Mouse (Mus musculus) midbrain, embryonic 16.5 days (tissue): ENCODE results near the gene Fmo1. TPM values are rescaled to one million over a fixed set of nuclear protein-coding genes. Genes with fewer than 3 reads are reported as not detected.

ENCODE experiments used
- ATAC-seq: fragments of 200-750 bp; cut with Nextera tagmentation; 2 replicates; pipeline ENCODE4 v1.8.0; 2017; ENCODE audit warnings: moderate TSS enrichment
- H3K27ac ChIP-seq: fragments of 300-500 bp; sonication (generic); 2 replicates; pipeline ENCODE4 v1.5.1; 2014; ENCODE audit warnings: mild to moderate bottlenecking, low read length, mixed read lengths
- H3K27me3 ChIP-seq: fragments of 300-500 bp; sonication (generic); 2 replicates; pipeline ENCODE4 v1.6.1; 2014; ENCODE audit warnings: low read depth, low read length, mixed read lengths; ENCODE audit not compliant: control insufficient read depth, insufficient read depth
- H3K36me3 ChIP-seq: fragments of 300-500 bp; sonication (generic); 2 replicates; pipeline ENCODE4 v1.6.1; 2014; ENCODE audit warnings: mild to moderate bottlenecking, low read length, moderate library complexity, mixed read lengths; ENCODE audit not compliant: control insufficient read depth, insufficient read depth
- H3K4me1 ChIP-seq: fragments of 300-500 bp; sonication (generic); 2 replicates; pipeline ENCODE4 v1.6.1; 2014; ENCODE audit warnings: mild to moderate bottlenecking, low read length, mixed read lengths; ENCODE audit not compliant: control insufficient read depth, insufficient read depth
- H3K4me2 ChIP-seq: fragments of 300-500 bp; sonication (generic); 2 replicates; pipeline ENCODE4 v1.6.1; 2014; ENCODE audit warnings: mild to moderate bottlenecking, low read length, mixed read lengths
- H3K4me3 ChIP-seq: fragments of 300-500 bp; sonication (generic); 2 replicates; pipeline ENCODE4 v1.5.1; 2014; ENCODE audit warnings: low read depth, mild to moderate bottlenecking, low read length, moderate library complexity, mixed read lengths
- H3K9ac ChIP-seq: fragments of 300-500 bp; sonication (generic); 2 replicates; pipeline ENCODE4 v1.6.1; 2014; ENCODE audit warnings: low read depth, low read length, mixed read lengths
- H3K9me3 ChIP-seq: fragments of 300-500 bp; sonication (generic); replicated peaks from 2 replicates; pipeline ENCODE4 v1.6.1; 2014; ENCODE audit warnings: mild to moderate bottlenecking, low read length, mixed read lengths; ENCODE audit not compliant: control insufficient read depth, poor library complexity, severe bottlenecking
- WGBS: fragments of 180-500 bp; shearing (Covaris S2); extraction: QIAGEN DNeasy Blood & Tissue Kit; methylation state at CpG from one replicate; pipeline ENCODE4 v1.1.7; 2014; 5-methylcytosine and 5-hydroxymethylcytosine counted together
- polyA plus RNA-seq: library from polyadenylated mRNA; unstranded; fragments of >200 nt; fragmentation: Nextera tagmentation; extraction: Ambion mirVana; gene quantifications from 2 replicates; pipeline ENCODE4 v1.2.1, GENCODE M21; 2015

Fmo1 gene
- polyA plus RNA-seq, 1 experiment from 2014 or later, result 32.3 TPM

DNA sequence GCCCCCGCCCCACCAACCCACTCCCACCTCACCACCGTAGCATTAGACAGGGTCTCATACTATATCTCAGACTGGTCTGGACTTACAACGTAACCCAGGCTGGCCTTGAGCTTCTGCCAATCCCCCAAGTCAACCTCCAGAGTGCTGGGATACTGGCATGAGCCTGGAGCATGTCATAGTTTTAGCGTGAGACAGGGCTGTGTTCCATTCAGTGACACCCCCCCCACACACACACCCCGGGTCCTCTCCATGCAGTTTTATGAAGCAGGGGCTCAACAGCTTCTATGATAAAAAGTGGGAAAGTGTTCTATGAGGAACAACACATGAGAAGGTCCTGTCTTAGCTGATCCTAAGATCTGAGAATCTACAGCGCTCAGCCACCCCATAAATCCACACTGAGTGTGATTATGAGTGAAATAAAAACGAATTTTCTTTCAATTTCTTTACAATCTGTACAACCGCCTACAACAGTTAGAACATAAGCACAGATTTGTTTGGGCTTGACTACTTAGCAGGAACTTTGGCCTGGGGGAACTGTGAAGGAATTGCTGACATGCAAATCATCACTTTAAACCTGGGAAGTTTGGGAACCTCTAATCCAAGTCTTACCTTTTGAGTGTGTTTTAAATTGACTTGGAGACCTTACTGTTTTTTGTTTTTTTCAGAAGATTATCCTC lies 1.5 kb downstream of the Fmo1 start:
- WGBS, result 87% methylated on average over 8 of the region's 8 CpGs
- H3K4me3 ChIP-seq, result no peak overlapping the region
- H3K4me2 ChIP-seq, result no peak overlapping the region
- ATAC-seq, result no peak
- H3K36me3 ChIP-seq, result no peaks in the 10 kb centered on the region
- H3K9ac ChIP-seq, result no peak overlapping the region
- no peaks in the 10 kb centered on the region for H3K4me1 ChIP-seq
- no peaks in the 10 kb centered on the region for H3K9me3 ChIP-seq
- H3K27ac ChIP-seq, result no peak overlapping the region
- H3K27me3 ChIP-seq, result no peaks in the 10 kb centered on the region

DNA sequence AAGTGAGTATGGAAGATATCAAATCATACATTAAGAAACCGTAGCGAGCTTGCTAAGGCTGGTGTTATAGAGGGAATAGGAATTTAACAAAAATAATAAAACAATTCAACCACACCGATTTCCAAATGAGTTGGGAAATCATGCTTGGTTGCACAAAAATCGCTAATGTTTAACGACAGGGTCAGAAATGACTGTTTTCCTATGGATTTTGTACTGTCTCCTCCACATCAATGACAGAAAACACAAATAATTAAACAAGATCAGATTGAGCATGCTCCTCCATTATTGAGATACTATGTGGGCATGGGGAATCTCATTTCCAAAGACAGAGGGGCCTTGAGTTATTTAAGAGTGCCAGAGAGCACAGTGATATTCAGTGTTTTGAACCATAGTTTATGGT lies 2.1 kb downstream of the Fmo1 start:
- no peaks in the 10 kb centered on the region; the same call in 1 of the 2 replicates for H3K4me1 ChIP-seq
- no peaks in the 10 kb centered on the region for H3K27me3 ChIP-seq
- no peak for ATAC-seq
- no peaks in the 10 kb centered on the region for H3K9me3 ChIP-seq
- H3K27ac ChIP-seq, result no peak overlapping the region
- WGBS, result 92% methylated on average over 5 of the region's 5 CpGs
- no peak overlapping the region for H3K4me3 ChIP-seq
- H3K9ac ChIP-seq, result no peak overlapping the region
- H3K36me3 ChIP-seq, result no peaks in the 10 kb centered on the region
- no peak overlapping the region for H3K4me2 ChIP-seq

DNA sequence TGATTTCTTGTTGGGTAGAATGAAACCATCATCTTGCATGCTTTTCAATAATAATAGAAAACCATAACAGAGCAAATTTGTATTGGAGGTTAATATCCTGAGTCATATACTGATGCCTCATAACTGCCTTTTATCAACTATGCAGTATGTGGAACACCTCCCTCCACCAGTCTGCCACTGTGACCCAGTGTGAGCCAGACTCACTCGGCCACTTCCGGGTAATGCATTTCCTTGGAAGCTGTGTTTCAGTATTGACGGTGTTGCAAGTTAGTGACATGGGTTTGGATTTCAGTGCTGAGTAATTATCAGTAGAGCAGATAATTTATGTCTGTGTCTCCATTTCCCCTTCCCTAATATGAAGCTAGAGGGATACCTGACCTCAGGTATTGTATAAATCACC lies 2.8 kb downstream of the Fmo1 start:
- H3K4me2 ChIP-seq, result no peak overlapping the region
- H3K9me3 ChIP-seq, result no peaks in the 10 kb centered on the region
- H3K27me3 ChIP-seq, result no peaks in the 10 kb centered on the region
- no peaks in the 10 kb centered on the region; the same call in 1 of the 2 replicates for H3K4me1 ChIP-seq
- ATAC-seq, result no peak
- no peak overlapping the region for H3K27ac ChIP-seq
- 98% methylated on average over 3 of the region's 3 CpGs for WGBS
- no peak overlapping the region for H3K9ac ChIP-seq
- no peaks in the 10 kb centered on the region for H3K36me3 ChIP-seq
- H3K4me3 ChIP-seq, result no peak overlapping the region

- Histone ChIP-seq H3K27ac (no peak overlapping the region), H3K9ac (no peak overlapping the region), H3K27me3 (no peaks in the 10 kb centered on the region), H3K4me3 (no peak overlapping the region), H3K36me3 (no peaks in the 10 kb centered on the region), H3K4me1 (peaks cover 3% of the 10 kb centered on the region), H3K9me3 (no peaks in the 10 kb centered on the region), H3K4me2 (no peak overlapping the region)
- WGBS, result 13% methylated on average over 1 of the region's 1 CpGs
- no peak for ATAC-seq
Observed at GRCm38 (mm10) chr1:162862328-162862727, 4.1 kb downstream of the Fmo1 start.

GRCm38 (mm10) chr1:162859996-162860605 lies 6.3 kb downstream of the Fmo1 start:
- peaks cover 3% of the 10 kb centered on the region for H3K4me1 ChIP-seq
- H3K4me2 ChIP-seq, result no peak overlapping the region
- H3K36me3 ChIP-seq, result no peaks in the 10 kb centered on the region
- ATAC-seq, result 0 out of 2 replicates have a peak, but pooled peaks have one; percentile 10
- no peaks in the 10 kb centered on the region for H3K9me3 ChIP-seq
- no peak overlapping the region for H3K4me3 ChIP-seq
- no peaks in the 10 kb centered on the region for H3K27me3 ChIP-seq
- 75% methylated on average over 9 of the region's 9 CpGs for WGBS
- H3K9ac ChIP-seq, result no peak overlapping the region
- no peak overlapping the region; the same call in 1 of the 2 replicates for H3K27ac ChIP-seq

GRCm38 (mm10) chr1:162859545-162859976 lies 6.8 kb downstream of the Fmo1 start:
- no peaks in the 10 kb centered on the region for H3K36me3 ChIP-seq
- H3K4me1 ChIP-seq, result peaks cover 3% of the 10 kb centered on the region
- H3K4me3 ChIP-seq, result peak overlapping the region; percentile 17; the same call in 1 of the 2 replicates
- peak overlapping the region; percentile 68 for H3K27ac ChIP-seq
- no peaks in the 10 kb centered on the region for H3K27me3 ChIP-seq
- peak overlapping the region; percentile 43 for H3K4me2 ChIP-seq
- H3K9ac ChIP-seq, result peak overlapping the region; percentile 20; the same call in 1 of the 2 replicates
- WGBS, result 29% methylated on average over 10 of the region's 10 CpGs
- ATAC-seq, result peak; percentile 59; the same call in 1 of the 2 replicates
- no peaks in the 10 kb centered on the region for H3K9me3 ChIP-seq

- H3K36me3 ChIP-seq, result no peaks in the 10 kb centered on the region
- peak overlapping the region; percentile 17 for H3K4me3 ChIP-seq
- 40% methylated on average over 12 of the region's 12 CpGs for WGBS
- H3K27me3 ChIP-seq, result no peaks in the 10 kb centered on the region
- no peak overlapping the region for H3K9ac ChIP-seq
- H3K4me2 ChIP-seq, result peak overlapping the region; percentile 43
- H3K9me3 ChIP-seq, result no peaks in the 10 kb centered on the region
- H3K4me1 ChIP-seq, result peaks cover 3% of the 10 kb centered on the region
- ATAC-seq, result peak; percentile 89
- peak overlapping the region; percentile 68 for H3K27ac ChIP-seq
Observed at GRCm38 (mm10) chr1:162858748-162859130, 7.7 kb downstream of the Fmo1 start.

DNA sequence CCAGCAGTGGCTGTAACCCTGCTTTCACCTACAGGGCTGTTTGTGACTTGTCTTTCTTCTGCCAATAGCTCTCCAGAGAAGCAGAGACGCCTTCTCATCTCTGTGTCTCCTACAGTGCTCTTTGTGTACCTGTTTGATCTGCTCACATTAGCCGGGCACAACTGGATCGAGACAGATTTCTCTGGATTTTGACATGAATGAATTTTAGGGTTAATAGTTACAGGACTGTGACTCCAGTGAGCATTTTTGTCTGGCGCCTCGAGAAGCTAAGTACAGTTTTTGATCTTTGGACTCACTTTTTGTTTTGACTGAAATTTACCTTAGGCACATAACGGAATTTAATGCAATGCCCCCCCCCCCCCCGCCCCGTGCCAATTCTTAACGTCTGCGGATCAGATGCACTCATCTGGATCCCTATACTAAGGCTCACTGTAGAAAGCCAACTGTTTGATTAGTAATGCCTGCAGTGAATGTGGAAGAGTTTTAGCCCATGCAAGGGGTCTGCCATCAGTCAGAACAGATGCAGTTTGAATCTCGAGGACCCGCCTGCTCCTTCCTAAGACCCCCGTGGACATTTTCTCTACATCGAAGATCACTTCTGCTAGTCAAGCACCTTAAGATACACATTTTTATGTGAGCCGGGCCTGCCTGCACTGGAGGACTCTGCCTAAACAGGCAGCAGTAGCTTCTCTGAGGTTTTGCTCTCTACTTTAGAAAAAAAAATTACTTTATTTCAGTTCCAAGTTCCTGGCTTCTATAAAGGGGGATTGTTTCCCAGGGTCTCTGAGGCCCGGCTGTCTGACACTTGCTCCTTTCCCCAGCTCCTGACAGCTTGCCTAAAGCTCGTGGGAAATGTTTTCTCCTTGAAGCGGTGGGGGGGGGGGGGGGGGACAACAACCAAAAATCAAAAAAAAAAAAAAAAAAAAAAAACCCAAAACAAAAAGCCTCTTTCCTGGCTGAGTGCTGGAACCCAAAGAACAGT lies 8.4 kb downstream of the Fmo1 start:
- Histone ChIP-seq H3K36me3 (no peaks in the 10 kb centered on the region), H3K4me2 (peak overlapping the region; percentile 43), H3K4me3 (no peak overlapping the region; the same call in 1 of the 2 replicates), H3K27ac (peak overlapping the region; percentile 68), H3K27me3 (no peaks in the 10 kb centered on the region), H3K9me3 (no peaks in the 10 kb centered on the region), H3K9ac (no peak overlapping the region), H3K4me1 (peaks cover 3% of the 10 kb centered on the region)
- ATAC-seq, result peak; percentile 63
- 44% methylated on average over 17 of the region's 18 CpGs for WGBS
